Mouse (Mus musculus): Measurements from ENCODE around the gene Osbpl10. TPM values are rescaled to one million over a fixed set of nuclear protein-coding genes. Genes with fewer than 3 reads are reported as not detected.

The Osbpl10 gene
- 0.27 TPM in 1 of 2 replicates, not detected in the other for polyA plus RNA-seq (2012; ENCODE audit: low replicate concordance)

GRCm38 (mm10) chr9:114978281-114979111 lies at the start of gene Osbpl10:
Gene Osbpl10 (plus strand): TSS chr9:114978569.

GRCm38 (mm10) chr9:114933723-114934171 lies 44.6 kb upstream of the Osbpl10 start, which contains the start of gene Gpd1l:
Gene Gpd1l (minus strand): TSS chr9:114933987.

GRCm38 (mm10) chr9:114982689-114983360 lies 4.5 kb downstream of the Osbpl10 start, which contains the start of gene Rps27rt:
Gene Rps27rt (minus strand): TSS chr9:114982739.

Other genes starting within 250 kb of the Osbpl10 start
- gene Cmtm6, start 247.5 kb upstream of the Osbpl10 start, polyA plus RNA-seq (2012; ENCODE audit: low replicate concordance), result 4.8 and 9.0 TPM in 2 replicates
- gene Cmtm7, start 196.7 kb upstream of the Osbpl10 start, polyA plus RNA-seq (2012; ENCODE audit: low replicate concordance), result 38.4 and 59.8 TPM in 2 replicates
- 3.0 and 5.0 TPM in 2 replicates for gene Cmtm8, start 134.4 kb upstream of the Osbpl10 start, polyA plus RNA-seq (2012; ENCODE audit: low replicate concordance)
- gene Gpd1l, start 44.6 kb upstream of the Osbpl10 start, polyA plus RNA-seq (2012; ENCODE audit: low replicate concordance), result 9.7 and 10.6 TPM in 2 replicates
- gene Rps27rt, start 4.2 kb downstream of the Osbpl10 start, polyA plus RNA-seq (2012; ENCODE audit: low replicate concordance), result 1.3 and 1.9 TPM in 2 replicates

All from leukemia stem cell, adult 10-12 weeks (primary cell).